Mouse (Mus musculus) gastrocnemius, adult 2 months (tissue): ENCODE results near the gene Tbc1d22a. TPM values are rescaled to one million over a fixed set of nuclear protein-coding genes. Genes with fewer than 3 reads are reported as not detected.
A peak's percentile ranks its signal among the peaks of the same experiment; 100 is the strongest.

Source experiments
- DNase-seq: peaks from one replicate; pipeline ENCODE4 v3.0.0; 2022
- H3K27ac ChIP-seq: fragments of 200-600 bp; 2 replicates; pipeline ENCODE4 v1.8.1; 2022; ENCODE audit warnings: mild to moderate bottlenecking
- H3K4me3 ChIP-seq: fragments of 200-600 bp; 2 replicates; pipeline ENCODE4 v1.8.1; 2022; ENCODE audit warnings: mild to moderate bottlenecking, moderate library complexity
- CTCF ChIP-seq: fragments of 200-600 bp; IDR thresholded peaks from 2 replicates; pipeline ENCODE4 v1.8.1; 2022; ENCODE audit warnings: antibody characterized with exemption, mild to moderate bottlenecking, moderate library complexity
- intact Hi-C: fragments of 180-260 bp; cut with DNase I; formaldehyde crosslinking; loops from one replicate; pipeline ENCODE4 v1.15.1; 2025
- total RNA-seq, 2 experiments: library from RNA; stranded (reverse); gene quantifications; 2 replicates each; pipeline ENCODE4 v1.2.3; 2021

Tbc1d22a gene
- total RNA-seq, 2 experiments from 2014 or later: 12.4 to 16.3 TPM

DNA sequence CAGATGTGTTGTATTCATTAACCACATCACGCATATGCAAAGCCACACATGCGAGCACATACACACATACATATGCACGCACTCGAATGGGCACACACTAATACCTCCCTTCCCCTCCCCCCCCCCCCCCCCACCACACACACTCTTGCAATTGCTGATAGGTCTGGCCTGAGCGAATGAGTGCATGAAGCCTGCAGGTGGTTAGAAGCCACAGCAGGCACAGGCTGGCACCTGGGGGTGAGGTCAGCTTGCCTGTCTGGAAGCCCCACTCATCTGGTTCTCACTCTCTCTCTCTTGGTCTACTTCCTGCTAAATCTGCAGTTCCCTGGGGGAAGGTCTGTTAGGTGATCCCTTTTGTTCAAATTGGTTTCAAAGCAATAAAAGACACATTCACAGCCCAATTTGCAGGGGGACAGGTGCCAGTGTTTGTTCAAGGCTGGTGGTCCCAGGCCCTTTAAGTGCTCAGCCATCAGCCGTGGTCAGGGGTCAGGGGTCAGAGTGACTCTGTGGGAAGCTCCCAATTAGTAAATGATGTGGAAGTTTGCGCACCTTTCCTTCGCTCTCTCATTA is 215.6 kb downstream of the Tbc1d22a start:
- intact Hi-C loops: no loop called here
- H3K4me3 ChIP-seq: no peak overlapping the region
- no peak overlapping the region for H3K27ac ChIP-seq
- TF ChIP-seq CTCF: no peak
- no peak for DNase-seq

DNA sequence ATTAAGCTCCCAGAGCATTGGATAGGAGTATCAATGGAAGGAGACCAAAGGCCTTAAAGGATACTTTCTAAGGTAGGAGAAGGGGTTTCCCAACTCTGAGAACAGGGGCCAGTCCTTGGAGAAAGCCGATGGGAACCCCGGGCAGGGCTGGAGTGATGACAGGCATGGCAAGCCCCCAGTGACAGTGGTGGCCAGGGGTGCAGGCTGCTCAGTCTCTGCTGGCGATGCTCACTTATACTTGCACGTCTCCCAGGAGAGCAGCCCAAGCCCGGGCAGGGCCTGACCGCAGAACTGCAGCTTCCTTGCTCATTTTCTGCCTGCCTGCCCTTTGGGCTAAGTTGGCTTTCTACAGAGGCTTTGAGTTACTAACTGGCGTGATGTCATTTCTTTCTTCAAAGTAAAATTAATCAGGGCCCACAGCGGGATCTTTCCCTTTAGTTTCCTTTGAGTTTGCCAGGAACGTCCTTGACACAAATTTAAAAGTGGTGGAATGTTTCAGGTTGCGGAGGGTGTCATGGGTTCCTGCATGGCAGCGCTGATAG is 217.4 kb downstream of the Tbc1d22a start:
- intact Hi-C loops: no loop called here

DNA sequence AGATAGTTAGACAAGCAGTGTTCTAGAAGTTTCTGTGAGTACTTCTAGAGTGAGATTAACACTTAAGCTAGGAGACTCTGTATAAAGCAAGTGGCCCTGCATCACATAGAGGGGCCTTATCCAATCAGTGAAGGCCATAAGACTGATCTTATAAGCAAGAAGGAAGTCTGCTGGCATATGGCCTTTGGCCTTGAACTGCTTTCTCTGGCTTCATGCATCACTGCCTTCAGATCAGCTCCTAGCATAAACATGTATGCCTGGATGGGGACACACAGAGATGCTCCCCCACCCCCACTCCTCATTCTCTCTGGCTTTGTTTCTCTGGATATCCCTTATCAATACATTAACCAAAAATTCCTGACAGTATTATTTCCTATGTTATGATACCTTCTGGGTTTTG is 218.5 kb downstream of the Tbc1d22a start:
- TF ChIP-seq CTCF: no peak
- Histone ChIP-seq H3K4me3 (no peak overlapping the region), H3K27ac (no peak overlapping the region)
- no peak for DNase-seq
- intact Hi-C loops: no loop called here

More for the DNA sequence above, 217.4 kb downstream of the Tbc1d22a start:
- H3K27ac ChIP-seq: no peak overlapping the region
- no peak overlapping the region for H3K4me3 ChIP-seq
- no peak for DNase-seq
- TF ChIP-seq CTCF: no peak

DNA sequence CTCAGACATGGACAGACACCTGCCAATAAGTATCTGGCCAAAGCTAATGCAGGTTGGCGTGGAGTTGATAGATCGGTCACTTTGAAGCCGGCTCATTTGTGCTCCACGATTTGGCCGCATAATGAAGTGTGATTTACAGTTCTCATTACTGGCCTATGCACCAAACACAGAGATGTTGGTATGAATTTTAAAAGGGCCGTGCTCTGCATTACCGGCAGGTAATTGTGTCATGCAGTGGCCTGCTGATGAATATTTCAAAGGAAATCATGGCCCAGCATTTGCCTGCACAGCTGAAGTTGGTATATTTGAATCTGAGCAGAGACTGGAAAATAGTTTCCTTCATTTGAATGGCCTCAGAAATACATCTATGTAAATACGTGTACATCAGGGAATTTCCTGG is 219.1 kb downstream of the Tbc1d22a start:
- intact Hi-C loops: no loop called here
- no peak for TF ChIP-seq CTCF

DNA sequence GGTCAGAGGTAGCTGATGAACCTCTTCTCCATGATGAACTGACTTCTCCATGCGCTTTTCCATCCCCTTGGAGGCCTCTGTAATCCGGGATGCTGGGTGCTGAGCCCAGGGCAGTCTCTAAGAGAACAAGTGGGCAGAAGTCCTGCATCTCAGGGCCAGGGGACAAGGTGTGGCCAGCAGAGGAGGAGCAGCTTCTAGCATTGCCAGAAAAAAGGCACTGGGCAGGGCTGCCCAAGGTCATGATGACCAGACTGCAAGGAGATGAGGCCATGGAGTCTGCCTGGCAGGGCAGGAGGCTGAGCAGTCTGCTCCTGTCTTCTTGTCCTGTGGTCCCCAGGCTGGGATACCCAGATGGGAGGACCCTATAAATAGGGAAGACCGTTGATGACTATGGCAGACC is 220.0 kb downstream of the Tbc1d22a start:
- H3K4me3 ChIP-seq: no peak overlapping the region
- TF ChIP-seq CTCF: no peak
- intact Hi-C loops: no loop called here
- H3K27ac ChIP-seq: no peak overlapping the region
- DNase-seq: no peak

More for the DNA sequence above, 219.1 kb downstream of the Tbc1d22a start:
- H3K4me3 ChIP-seq: no peak overlapping the region
- peak; percentile 30 for DNase-seq
- no peak overlapping the region for H3K27ac ChIP-seq

DNA sequence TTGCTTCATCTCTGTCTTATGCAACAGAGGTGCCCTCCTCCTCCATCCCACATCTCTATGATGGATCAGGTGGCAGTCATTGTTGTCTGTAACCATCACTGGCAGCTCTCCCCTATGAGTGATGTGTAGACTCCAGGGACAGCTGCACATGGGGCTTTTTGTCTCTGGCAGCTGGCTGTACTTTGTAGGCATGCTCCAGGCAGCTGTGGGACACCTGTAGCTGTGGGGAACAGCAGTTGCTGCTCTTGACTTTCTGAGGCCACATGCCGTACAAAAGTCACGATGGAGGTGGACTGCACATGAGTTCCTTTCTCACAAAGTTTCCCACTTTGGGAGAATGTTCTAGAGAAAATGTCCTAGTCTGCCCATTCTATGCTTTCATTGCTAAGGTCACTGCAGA is 223.1 kb downstream of the Tbc1d22a start:
- no peak for DNase-seq
- Histone ChIP-seq H3K27ac (no peak overlapping the region), H3K4me3 (no peak overlapping the region)
- no peak for TF ChIP-seq CTCF
- intact Hi-C loops: no loop called here

DNA sequence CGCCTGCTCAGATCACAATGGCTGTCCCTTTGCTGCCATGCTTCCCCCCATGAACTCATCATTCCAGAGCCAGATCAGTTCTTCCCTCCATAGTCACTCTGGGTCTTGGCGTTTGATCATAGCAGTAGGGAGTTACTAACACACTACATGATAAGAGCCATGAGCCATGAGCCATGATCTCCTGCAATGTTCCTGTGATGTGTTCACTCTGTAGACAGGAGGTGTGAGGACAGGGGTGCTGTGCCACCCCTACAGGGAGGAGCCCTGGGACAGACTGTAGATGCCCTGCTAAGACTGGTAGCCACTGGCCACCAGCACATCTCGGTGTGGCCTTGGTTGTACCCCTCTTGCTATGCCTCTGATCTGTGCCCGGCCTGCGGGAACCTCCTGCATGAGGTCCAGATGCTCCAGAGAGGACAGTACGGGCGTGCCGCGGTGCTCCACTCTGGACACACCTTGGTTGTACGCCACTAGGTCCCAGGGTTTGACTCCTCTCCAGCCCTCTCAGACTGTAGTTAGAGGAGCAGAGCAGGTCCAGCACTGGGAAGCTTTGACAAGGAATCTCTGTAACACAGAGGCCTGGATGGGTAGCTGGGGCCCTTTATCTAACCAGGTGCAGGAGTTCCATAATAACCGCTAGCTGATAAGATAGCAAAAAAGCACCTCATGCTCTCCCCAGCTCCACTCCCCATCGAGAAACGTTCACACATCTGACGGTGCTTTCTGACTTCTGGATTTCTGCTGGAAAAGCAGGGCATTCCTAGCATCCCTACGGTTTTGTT is 224.9 kb downstream of the Tbc1d22a start:
- no peak for DNase-seq
- H3K27ac ChIP-seq: no peak overlapping the region
- intact Hi-C loops: no loop called here
- TF ChIP-seq CTCF: no peak
- H3K4me3 ChIP-seq: no peak overlapping the region

DNA sequence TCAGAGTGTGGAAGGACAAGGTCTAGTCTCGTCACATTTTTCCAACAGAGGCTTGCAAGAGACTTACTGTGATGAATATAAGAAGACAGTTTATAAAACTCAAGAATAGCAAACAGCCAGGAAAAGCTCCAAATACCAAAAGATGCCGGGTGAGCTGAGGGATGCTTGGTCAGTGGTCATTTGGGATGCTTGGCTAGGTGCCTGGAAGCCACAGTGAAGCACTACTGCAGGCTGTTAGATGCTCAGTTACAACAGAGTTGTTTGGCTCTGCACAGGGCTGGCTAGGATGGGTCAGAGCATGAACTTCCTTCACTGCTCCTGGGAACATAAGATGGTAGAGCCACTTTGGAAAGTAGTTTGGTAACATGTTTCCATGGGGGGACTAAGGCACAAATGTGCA is 230.0 kb downstream of the Tbc1d22a start:
- intact Hi-C loops: no loop called here
- no peak for DNase-seq
- H3K4me3 ChIP-seq: no peak overlapping the region

DNA sequence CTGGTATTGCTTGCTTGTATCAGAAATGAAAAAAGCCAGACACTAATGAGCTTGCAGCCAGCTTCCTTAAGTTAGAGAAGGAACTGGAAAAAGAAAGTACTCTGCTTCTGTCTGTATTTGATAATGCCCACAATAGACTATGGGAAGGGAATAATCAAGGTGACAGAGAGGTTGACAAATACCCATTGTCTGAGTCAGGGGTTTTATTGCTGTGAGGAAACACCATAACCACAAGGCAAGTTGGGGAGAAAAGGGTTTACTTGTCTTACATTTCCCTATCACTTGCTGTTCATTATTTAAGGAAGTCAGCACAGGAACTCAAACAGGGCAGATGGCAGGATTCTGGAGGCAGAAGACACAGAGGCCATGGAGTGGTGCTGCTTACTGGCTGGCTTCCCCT is 231.8 kb downstream of the Tbc1d22a start:
- Histone ChIP-seq H3K27ac (no peak overlapping the region), H3K4me3 (no peak overlapping the region)
- no peak for TF ChIP-seq CTCF
- intact Hi-C loops: no loop called here
- no peak for DNase-seq

More for the DNA sequence above, 230.0 kb downstream of the Tbc1d22a start:
- no peak overlapping the region for H3K27ac ChIP-seq
- TF ChIP-seq CTCF: no peak

DNA sequence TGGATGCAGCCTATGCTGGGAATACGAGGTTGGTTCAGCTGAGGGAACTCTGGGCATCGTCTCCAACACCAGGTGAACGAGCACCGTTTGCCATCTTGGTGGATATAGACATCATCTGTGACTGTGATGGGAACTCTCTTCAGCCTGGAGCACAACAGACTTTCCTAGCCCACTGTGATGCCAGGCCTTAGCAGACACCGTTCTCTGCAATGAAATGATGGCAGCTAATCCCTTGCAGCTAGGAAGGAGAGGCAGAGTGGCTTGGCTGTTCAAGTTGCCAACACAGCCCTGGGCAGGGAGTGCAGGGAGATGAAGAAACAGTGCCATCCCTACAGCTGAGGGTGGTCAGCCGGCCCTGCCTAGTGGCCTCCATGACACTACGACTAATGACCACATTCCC is 233.0 kb downstream of the Tbc1d22a start:
- intact Hi-C loops: no loop called here
- no peak for TF ChIP-seq CTCF
- DNase-seq: no peak
- no peak overlapping the region for H3K4me3 ChIP-seq
- H3K27ac ChIP-seq: no peak overlapping the region

DNA sequence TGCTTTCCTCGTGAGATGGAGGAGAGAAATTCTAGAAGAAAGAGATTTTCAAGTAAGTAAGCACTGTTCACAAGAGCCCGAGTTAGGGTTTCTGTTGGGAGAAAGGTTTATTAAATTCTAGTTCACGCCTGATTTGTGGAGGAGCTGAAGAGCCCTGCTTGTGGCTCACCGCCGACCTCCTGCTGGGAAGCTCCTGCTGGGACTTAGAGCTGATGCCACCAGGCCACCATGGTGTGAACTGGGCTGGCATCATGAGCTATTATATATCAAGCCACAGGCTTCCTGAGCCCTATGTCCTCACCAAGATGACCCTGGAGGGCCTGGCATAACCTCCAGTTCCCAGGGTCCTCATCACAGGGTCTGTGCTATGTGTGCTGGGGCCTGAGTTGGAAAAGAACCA is 235.0 kb downstream of the Tbc1d22a start:
- TF ChIP-seq CTCF: no peak
- intact Hi-C loops: no loop called here
- Histone ChIP-seq H3K27ac (no peak overlapping the region), H3K4me3 (no peak overlapping the region)
- DNase-seq: no peak

DNA sequence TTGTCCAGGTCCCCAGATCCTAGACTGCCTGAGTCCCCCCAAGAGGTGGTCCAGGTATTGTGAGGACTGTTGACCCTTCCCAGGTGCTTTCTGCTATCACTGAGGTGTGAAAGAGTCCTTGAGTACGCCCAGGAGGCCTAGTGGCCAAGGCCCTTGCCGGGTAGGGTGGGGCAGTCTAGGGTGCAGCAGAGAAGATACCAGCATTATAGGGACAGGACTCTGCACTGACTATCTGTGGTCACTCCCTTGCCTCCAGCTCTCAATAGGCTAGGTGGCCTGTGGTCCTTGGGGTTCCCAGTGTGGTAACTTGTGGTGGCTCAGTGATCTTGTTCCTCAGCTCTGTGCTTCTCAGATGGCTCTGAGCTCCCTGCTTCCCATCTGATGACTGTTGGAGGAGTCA is 235.5 kb downstream of the Tbc1d22a start:
- DNase-seq: no peak
- Histone ChIP-seq H3K27ac (no peak overlapping the region), H3K4me3 (no peak overlapping the region)
- no peak for TF ChIP-seq CTCF
- intact Hi-C loops: no loop called here

DNA sequence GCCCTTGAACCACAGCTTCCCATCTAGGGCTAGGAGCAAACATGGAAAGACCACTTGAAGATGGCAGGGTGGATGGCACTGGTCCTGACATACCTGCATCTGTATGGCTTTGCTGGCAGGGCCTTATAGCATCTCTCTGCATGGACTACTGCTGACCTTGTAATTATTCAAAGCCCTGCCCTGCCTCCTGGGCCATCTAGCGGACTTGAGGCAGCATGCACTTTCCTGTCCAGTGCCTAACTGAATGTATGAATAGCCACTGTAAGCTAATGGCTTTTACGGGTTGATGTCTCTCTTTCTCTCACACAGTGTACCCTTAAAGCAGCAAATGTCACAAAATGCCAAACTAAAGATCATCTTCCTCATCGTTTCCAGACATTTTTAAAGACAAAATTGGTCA is 245.2 kb downstream of the Tbc1d22a start:
- H3K27ac ChIP-seq: no peak overlapping the region
- intact Hi-C loops: no loop called here
- no peak for DNase-seq
- no peak for TF ChIP-seq CTCF
- no peak overlapping the region for H3K4me3 ChIP-seq

DNA sequence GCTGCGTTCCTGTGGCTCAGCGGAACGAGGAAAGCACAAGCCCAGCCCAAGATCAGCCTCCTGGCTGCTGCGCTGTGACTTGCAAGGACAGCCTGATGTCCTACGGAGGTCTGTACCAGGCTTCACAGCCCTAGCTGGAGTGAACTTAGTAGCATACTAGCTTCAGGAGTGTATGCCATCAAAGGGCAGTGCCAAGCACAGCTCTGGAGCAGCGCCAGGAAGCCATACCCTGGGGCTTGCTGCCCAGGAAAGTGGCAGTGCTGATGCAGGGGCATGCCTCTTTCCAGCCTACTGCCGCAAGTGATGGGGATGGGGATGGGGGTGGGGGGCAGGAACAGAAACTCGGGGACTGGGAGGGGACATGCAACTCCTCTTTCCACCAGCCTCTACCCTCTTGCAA is 248.4 kb downstream of the Tbc1d22a start:
- intact Hi-C loops: no loop called here
- TF ChIP-seq CTCF: no peak
- no peak overlapping the region for H3K27ac ChIP-seq

More for the DNA sequence above, 248.4 kb downstream of the Tbc1d22a start:
- DNase-seq: no peak
- no peak overlapping the region for H3K4me3 ChIP-seq
